Mouse (Mus musculus) ovary, postnatal 36 days (tissue): ENCODE measurements around the gene Abce1.
"Not testable (repeated sequence)": the region's sequence is repeated elsewhere in the genome, so short reads cannot be mapped to it uniquely, and the experiment has no call there.

Source experiments
- DNase-seq: peaks from one replicate; pipeline ENCODE4 v3.0.0; 2022; ENCODE audit warnings: low spot score, mixed read lengths

Gene Abce1

GRCm38 (mm10) chr8:79711064-79711961 is at the start of gene Abce1, which contains the start of gene Anapc10:
Gene Abce1, minus strand, starts transcription at chr8:79711740.
Gene Anapc10, plus strand, starts transcription at chr8:79711820.
- DNase-seq, result peak; percentile 98

- no peak for DNase-seq
Observed at GRCm38 (mm10) chr8:79750305-79750704, 38.8 kb upstream of the Abce1 start.

GRCm38 (mm10) chr8:79748591-79748990 is 37.1 kb upstream of the Abce1 start:
- DNase-seq, result no peak

- DNase-seq, result no peak
Observed at GRCm38 (mm10) chr8:79748171-79748570, 36.6 kb upstream of the Abce1 start.

GRCm38 (mm10) chr8:79734304-79734703 is 22.8 kb upstream of the Abce1 start:
- DNase-seq, result no peak

GRCm38 (mm10) chr8:79727900-79728299 is 16.4 kb upstream of the Abce1 start:
- no peak for DNase-seq

- no peak for DNase-seq
Observed at GRCm38 (mm10) chr8:79724589-79724988, 13.0 kb upstream of the Abce1 start.

GRCm38 (mm10) chr8:79723308-79723707 is 11.8 kb upstream of the Abce1 start:
- no peak for DNase-seq

GRCm38 (mm10) chr8:79721537-79721936 is 10.0 kb upstream of the Abce1 start:
- no peak for DNase-seq

- no peak for DNase-seq
Observed at GRCm38 (mm10) chr8:79712676-79713075, 1.1 kb upstream of the Abce1 start.

GRCm38 (mm10) chr8:79706687-79707086 is 4.9 kb downstream of the Abce1 start:
- no peak for DNase-seq

GRCm38 (mm10) chr8:79692531-79692930 is 19.0 kb downstream of the Abce1 start:
- DNase-seq, result peak; percentile 10

GRCm38 (mm10) chr8:79685927-79686326 is 25.6 kb downstream of the Abce1 start:
- DNase-seq, result not testable (repeated sequence)

- no peak for DNase-seq
Observed at GRCm38 (mm10) chr8:79680965-79681364, 30.6 kb downstream of the Abce1 start.

GRCm38 (mm10) chr8:79680555-79680954 is 31.0 kb downstream of the Abce1 start:
- DNase-seq, result peak; percentile 36

GRCm38 (mm10) chr8:79680083-79680482 is 31.5 kb downstream of the Abce1 start:
- DNase-seq, result not testable (repeated sequence)

GRCm38 (mm10) chr8:79679005-79679404 is 32.5 kb downstream of the Abce1 start:
- no peak for DNase-seq

GRCm38 (mm10) chr8:79676461-79676860 is 35.1 kb downstream of the Abce1 start:
- DNase-seq, result no peak

- not testable (repeated sequence) for DNase-seq
Observed at GRCm38 (mm10) chr8:79658715-79659114, 52.8 kb downstream of the Abce1 start.

- no peak for DNase-seq
Observed at GRCm38 (mm10) chr8:79653736-79654135, 57.8 kb downstream of the Abce1 start.

GRCm38 (mm10) chr8:79650158-79650814 is 61.3 kb downstream of the Abce1 start:
- no peak for DNase-seq

GRCm38 (mm10) chr8:79649569-79649968 is 62.0 kb downstream of the Abce1 start:
- no peak for DNase-seq

GRCm38 (mm10) chr8:79641119-79641518 is 70.4 kb downstream of the Abce1 start:
- DNase-seq, result no peak
